Mouse (Mus musculus) ES-Bruce4 (cell line): ENCODE data around the gene Fgfrl1. TPM values are rescaled to one million over a fixed set of nuclear protein-coding genes. Genes with fewer than 3 reads are reported as not detected.

ENCODE experiments used
- H3K27ac ChIP-seq: 2 replicates; pipeline ENCODE4 v1.5.1; 2012; ENCODE audit warnings: low read length, inconsistent platforms; ENCODE audit not compliant: insufficient read depth
- H3K27me3 ChIP-seq: 2 replicates; pipeline ENCODE4 v1.6.1; 2012; ENCODE audit warnings: mild to moderate bottlenecking, low read length, inconsistent platforms; ENCODE audit not compliant: control insufficient read depth, poor library complexity, insufficient read depth, severe bottlenecking
- H3K36me3 ChIP-seq: 2 replicates; pipeline ENCODE4 v1.6.1; 2012; ENCODE audit warnings: inconsistent platforms, mild to moderate bottlenecking, low read length, moderate library complexity; ENCODE audit not compliant: control insufficient read depth, poor library complexity, insufficient read depth, severe bottlenecking
- H3K4me1 ChIP-seq: one replicate; pipeline ENCODE4 v1.8.1; 2011; ENCODE audit warnings: low read length; ENCODE audit not compliant: control insufficient read depth, insufficient read depth
- H3K4me3 ChIP-seq: 2 replicates; pipeline ENCODE4 v1.5.1; 2011; ENCODE audit warnings: low read depth, mild to moderate bottlenecking, low read length
- H3K9ac ChIP-seq: 2 replicates; pipeline ENCODE4 v1.6.1; 2012; ENCODE audit warnings: low read depth, mild to moderate bottlenecking, inconsistent platforms; ENCODE audit not compliant: poor library complexity, severe bottlenecking
- H3K9me3 ChIP-seq: replicated peaks from 2 replicates; pipeline ENCODE4 v1.6.1; 2012; ENCODE audit warnings: mild to moderate bottlenecking, low read length, inconsistent platforms; ENCODE audit not compliant: control insufficient read depth, poor library complexity, insufficient read depth, severe bottlenecking
- CTCF ChIP-seq: IDR thresholded peaks from one replicate; pipeline ENCODE4 v1.8.1; 2011; ENCODE audit warnings: low read depth, low read length
- EP300 ChIP-seq: IDR thresholded peaks from 2 replicates; pipeline ENCODE4 v1.6.1; 2011; ENCODE audit warnings: low read depth, low read length; ENCODE audit not compliant: insufficient read depth
- POLR2A ChIP-seq: IDR thresholded peaks from one replicate; pipeline ENCODE4 v1.8.1; 2011; ENCODE audit warnings: low read length; ENCODE audit not compliant: insufficient read depth
- polyA plus RNA-seq: library from polyadenylated mRNA; stranded (reverse); fragments of >200 nt; gene quantifications from 2 replicates; pipeline ENCODE4 v1.2.4, GENCODE M21; 2011; ENCODE audit warnings: low read depth; ENCODE audit not compliant: missing spikeins, insufficient read depth, insufficient read length

The Fgfrl1 gene
- polyA plus RNA-seq, 1 experiment = 8.9 TPM

DNA sequence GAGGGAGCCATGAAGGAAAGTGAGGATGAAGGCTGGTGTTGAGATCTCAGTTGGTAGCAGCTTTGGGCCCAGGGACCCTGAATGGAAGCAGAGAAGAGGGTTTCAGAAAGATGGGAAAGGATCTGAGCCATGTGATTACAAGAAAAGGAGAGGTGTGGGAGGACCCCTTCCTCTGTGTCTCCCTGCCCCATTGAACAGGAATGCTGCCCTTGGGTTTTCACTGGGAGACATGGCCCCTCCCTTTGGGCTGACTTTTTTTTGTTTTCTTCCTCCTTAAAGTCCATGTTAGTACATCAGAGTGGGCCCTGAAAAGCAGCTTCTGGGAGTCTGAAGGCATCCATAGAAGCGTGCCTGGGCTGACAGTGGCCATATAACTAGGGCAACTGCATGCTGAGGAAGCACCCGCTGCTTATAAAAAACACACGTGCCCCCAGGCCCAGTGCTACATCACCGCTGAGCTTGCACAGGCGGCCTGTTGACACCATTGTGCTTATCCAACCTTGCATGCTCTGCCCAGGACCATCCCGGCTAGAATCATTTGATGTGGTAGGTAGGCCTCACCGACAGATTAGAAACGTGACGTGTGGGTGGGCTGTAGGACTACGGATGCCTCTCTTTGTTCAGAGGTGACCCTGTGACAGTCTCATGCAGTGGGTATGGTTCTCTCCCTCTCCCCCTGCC is 9.3 kb downstream of the Fgfrl1 start:
- Histone ChIP-seq H3K9ac (no peak overlapping the region), H3K4me1 (no peaks in the 10 kb centered on the region), H3K4me3 (no peak overlapping the region), H3K27me3 (no peaks in the 10 kb centered on the region), H3K9me3 (no peaks in the 10 kb centered on the region), H3K36me3 (no peaks in the 10 kb centered on the region), H3K27ac (no peak overlapping the region)
- TF ChIP-seq POLR2A = no peak
- no peak for TF ChIP-seq CTCF
- no peak for TF ChIP-seq EP300

GRCm38 (mm10) chr5:108703754-108704626 is 11.8 kb downstream of the Fgfrl1 start:
- no peak overlapping the region for H3K4me3 ChIP-seq

DNA sequence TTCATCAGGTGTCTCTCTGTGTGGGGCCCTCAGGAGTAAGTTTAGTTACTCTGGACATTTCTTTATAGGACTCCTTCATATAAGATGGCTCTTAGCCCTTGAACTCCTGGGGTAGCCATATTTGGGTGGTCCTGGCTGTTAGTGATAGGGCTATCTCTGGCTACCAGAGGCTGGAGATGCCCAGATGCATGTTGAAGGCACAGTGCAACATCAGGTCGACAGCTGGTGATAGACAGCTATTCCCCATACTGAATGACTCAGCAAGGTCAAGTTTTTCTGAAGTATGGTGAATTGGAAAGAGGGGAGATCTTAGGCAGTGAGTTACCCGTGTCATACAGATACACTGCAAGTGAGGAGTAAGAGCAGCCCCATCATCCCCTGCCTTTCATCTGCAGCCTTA is 15.6 kb downstream of the Fgfrl1 start:
- Histone ChIP-seq H3K36me3 (no peaks in the 10 kb centered on the region), H3K9me3 (no peaks in the 10 kb centered on the region), H3K27ac (no peak overlapping the region), H3K4me1 (no peaks in the 10 kb centered on the region), H3K4me3 (no peak overlapping the region), H3K27me3 (no peaks in the 10 kb centered on the region), H3K9ac (no peak overlapping the region)
- no peak for TF ChIP-seq POLR2A
- TF ChIP-seq CTCF = no peak
- TF ChIP-seq EP300 = no peak

More at GRCm38 (mm10) chr5:108703754-108704626, 11.8 kb downstream of the Fgfrl1 start:
- no peaks in the 10 kb centered on the region for H3K27me3 ChIP-seq
- H3K27ac ChIP-seq = no peak overlapping the region
- H3K9me3 ChIP-seq = no peaks in the 10 kb centered on the region
- H3K9ac ChIP-seq = no peak overlapping the region
- TF ChIP-seq EP300 (no peak), CTCF (no peak), POLR2A (no peak)
- no peaks in the 10 kb centered on the region for H3K36me3 ChIP-seq
- H3K4me1 ChIP-seq = no peaks in the 10 kb centered on the region

GRCm38 (mm10) chr5:108708419-108708818 is 16.2 kb downstream of the Fgfrl1 start:
- Histone ChIP-seq H3K36me3 (no peaks in the 10 kb centered on the region), H3K9me3 (no peaks in the 10 kb centered on the region), H3K9ac (no peak overlapping the region), H3K4me3 (no peak overlapping the region), H3K27me3 (no peaks in the 10 kb centered on the region), H3K4me1 (no peaks in the 10 kb centered on the region), H3K27ac (no peak overlapping the region)
- TF ChIP-seq EP300 (no peak), POLR2A (no peak), CTCF (no peak)

DNA sequence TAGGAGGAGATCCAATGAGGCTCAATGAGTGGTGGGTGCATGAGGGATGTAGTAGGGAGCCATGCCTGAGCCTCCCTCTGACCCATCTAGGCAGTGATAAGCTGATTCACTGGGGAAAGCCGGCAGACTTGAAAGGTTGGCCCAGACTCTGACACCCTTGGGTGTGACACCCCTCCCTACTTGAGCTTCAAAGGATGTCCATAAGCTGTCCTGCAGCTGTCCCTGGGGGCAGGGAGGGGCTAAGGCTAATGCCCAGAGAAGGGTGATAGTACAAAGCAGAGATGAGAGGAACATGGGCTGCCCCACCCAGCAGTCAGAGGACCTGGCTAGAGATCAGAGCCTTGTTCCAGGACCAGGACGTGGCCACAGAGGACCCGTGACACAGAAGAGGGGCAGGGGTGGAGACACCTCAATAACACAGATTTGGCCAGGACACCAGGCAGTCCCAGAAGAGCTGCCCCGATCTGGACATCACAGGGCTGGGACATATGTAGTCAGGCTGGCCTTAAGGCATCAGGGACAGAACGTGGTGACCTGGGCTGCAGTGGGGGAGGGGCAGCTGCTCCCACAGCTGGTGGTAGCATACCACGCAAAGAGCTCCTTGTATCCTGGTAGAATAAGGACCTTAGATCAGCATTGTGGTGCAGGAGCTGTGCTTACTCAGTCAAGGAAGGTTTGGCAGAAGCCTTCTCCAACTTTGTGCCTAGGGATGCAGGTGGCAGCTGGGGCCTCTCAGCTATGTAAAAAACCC is 17.0 kb downstream of the Fgfrl1 start:
- no peak for TF ChIP-seq POLR2A
- TF ChIP-seq CTCF = no peak
- no peak for TF ChIP-seq EP300
- H3K27me3 ChIP-seq = no peaks in the 10 kb centered on the region
- H3K27ac ChIP-seq = no peak overlapping the region
- no peak overlapping the region for H3K4me3 ChIP-seq
- no peaks in the 10 kb centered on the region for H3K4me1 ChIP-seq
- no peaks in the 10 kb centered on the region for H3K36me3 ChIP-seq
- H3K9me3 ChIP-seq = no peaks in the 10 kb centered on the region
- H3K9ac ChIP-seq = no peak overlapping the region
